Mouse (Mus musculus): ENCODE measurements around the gene Nhs.

GRCm38 (mm10) chrX:161967692-161968091 lies 191.8 kb downstream of the Nhs start:
- TF ChIP-seq CTCF (IDR thresholded peaks at IDR 0.05; ENCODE audit: low read depth, low read length): peak; percentile 47
- no peak for TF ChIP-seq POLR2A (IDR thresholded peaks at IDR 0.05; ENCODE audit: extremely low read depth, insufficient read depth, low read length)
